Mouse (Mus musculus) cerebellum, adult 9-11 months (tissue): ENCODE data around the gene Cyp11a1.

Source experiments
- DNase-seq: peaks from one replicate; pipeline ENCODE4 v3.0.0; 2022

Cyp11a1 gene

DNA sequence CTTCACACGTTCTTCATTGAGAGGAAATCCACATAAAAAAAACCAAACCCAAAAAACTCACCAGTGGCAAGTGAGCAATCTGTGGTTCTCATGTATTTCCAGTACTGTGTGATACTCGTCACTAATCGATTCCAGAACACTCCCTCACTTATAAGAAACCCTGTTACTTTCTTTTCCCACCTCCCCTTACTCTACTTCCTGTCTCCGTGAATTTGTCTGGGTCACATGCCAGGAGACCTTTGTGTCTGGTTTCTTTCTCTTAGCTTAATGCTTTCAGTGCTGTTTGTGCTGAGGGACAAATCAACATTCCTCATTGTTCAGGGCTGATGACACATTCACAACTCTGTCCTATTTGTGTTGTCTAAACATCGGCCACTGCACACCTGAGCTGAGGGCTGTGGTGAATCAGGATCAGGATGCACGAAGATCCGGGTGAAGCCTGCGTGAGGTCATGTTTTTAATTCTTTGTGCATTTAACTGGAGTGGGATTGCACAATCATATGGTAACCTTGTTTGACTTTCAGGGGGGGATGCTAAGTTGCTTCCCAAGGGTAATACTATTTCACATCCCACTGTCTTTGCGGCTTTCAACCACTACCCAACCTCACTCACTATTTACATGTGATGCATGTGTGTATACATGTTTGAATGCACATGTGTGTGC lies 33.3 kb upstream of the Cyp11a1 start:
- no peak for DNase-seq

DNA sequence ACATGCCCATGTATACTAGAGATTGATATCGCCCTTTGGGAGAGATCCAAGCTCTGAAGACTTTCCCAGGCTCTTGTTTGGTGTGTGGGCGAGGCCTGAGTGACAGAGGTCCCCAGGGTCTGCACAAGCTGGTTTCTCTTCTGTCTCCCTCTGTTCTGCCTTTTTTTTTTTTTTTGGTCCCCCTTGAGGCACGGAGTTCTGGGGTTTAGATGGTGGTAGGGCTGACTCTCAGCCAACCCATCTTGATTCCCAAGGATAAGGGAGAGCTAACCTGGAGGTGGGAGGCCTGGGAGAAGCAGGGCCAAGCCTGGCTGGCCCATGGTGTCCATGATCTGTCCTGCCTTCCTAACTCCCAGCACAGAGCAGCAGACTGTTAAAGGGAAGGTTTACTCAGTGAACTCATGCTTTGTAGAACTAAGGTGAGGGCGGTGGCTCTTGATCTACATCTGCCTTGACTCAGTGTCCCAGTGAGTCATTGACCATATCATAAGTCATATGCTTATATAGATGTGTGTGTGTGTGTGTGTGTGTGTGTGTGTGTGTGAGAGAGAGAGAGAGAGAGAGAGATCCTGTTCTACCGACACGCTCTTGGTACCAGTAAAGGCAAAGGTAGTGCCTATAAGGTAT lies 32.7 kb upstream of the Cyp11a1 start:
- no peak for DNase-seq

DNA sequence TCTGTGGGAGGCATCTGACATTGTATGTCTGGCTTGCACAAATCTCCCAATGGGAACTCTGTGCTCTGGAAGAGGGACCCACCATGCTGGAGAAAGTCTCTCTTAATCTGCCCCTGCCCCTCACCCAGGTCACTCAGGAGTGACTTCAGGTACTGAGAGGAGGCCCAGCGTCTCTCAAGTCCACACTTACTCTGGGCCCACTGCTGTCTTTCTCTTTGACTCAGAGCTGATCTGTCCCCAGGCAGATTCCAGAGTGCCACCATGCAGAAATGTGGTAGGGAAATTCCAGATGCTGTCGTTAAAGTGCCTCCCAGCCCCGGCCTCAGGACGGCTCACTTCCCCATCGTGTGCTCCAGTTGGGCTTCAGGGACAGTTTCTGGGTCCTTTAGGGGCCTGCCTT lies 32.0 kb upstream of the Cyp11a1 start:
- DNase-seq, result no peak

DNA sequence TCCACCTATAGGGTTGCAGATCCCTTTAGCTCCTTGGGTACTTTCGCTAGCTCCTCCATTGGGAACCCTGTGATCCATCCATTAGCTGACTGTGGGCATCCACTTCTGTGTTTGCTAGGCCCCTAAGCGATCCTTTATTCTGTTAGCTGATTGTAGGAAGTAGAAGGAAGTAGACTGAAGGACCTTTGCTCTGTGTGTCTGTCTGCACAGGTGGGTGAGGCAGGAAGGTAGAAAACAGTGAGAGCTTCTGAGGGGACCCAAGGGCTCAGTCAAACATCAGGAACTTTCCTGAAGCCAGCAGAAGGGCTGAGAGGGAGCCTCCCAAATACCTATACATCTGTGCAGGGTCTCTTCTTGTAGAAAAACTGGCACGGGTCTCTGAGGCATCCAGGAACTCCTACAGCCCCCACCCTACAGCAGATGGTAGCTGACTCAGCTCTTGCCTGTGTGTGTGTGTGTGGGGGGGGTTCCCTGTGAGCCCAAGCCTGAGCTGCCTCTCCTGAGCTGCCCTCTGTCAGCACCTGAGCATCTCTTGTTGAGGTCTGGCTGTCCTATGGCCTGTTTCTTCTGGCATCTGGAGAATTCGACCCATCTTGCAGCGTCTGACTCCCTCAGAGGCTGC lies 30.9 kb upstream of the Cyp11a1 start:
- DNase-seq, result no peak

DNA sequence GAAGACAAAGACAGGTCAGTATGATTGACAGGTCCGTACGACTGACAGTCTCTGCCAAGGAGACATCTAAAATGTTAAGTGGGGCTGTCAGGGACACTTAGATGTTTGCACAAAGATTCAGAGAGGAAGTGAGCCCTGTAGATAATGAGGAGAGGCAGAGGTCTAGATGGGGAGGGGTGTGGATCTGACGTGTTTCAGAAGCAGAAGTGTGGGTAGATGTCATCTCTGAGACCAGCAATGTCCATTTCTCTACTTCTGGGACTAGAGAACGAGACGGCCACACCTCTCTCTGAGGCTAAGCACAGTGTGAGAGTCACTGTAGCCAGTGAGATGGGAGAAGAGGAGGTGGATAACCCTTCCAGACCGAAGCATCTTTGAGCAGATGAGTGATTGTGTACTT lies 28.2 kb upstream of the Cyp11a1 start:
- no peak for DNase-seq

DNA sequence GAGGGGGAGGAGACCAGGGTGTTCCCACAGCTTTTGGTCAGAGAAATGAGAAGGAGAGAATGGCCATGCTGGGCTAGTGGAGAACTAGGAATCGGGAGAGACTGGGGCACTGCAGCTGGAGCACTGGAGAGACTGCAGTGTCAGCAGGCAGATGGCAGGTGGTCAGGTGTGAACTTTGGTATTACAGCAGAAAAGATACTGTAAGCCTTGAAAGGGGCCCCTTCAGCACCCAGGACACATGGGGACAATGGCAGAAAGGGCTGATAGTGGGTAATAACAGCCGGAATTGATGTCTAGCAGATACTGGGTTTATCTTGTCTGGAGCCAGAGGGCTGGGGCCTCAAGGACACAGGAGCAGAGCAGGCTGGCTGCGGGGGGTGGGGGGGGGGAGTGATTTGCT lies 27.4 kb upstream of the Cyp11a1 start:
- DNase-seq, result no peak

DNA sequence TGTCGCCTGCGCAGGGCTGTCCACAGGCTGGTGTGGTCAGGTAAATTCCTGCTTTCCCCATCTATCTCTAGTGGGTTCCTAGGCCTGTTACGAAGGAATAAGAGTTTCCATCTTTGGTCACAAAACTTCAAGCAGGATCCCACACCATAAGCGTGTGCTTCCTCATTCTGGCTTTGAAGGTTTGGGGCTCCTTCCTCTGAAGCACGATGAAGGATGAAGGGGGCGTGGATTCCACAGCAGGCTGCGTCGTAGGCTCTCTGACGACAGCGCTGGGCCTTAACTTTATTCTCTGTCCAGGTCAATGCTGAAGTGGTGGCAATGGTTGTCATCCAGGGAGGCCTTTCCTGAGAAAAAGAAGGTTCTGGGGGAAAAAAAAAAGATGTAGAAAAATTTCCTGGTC lies 25.6 kb upstream of the Cyp11a1 start:
- no peak for DNase-seq

DNA sequence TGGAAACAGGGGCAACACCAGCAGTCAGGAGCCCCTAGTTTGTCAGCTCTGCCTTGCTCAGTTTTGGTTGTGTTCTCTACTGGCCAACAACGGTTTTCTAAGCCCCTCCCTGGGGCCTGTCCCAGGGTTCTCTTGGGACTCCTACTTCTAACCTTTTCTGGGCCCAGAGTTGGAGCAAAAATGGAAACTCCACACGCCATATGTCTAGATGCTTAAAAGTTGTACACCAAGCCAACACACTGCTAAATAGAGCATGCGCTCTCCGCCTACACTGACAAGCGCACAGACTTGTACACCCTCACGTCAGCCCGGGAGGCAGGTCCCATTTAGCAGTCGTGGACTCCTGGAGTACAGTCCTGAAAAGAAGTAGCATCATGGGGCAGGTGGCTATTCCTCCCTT lies 20.9 kb upstream of the Cyp11a1 start:
- DNase-seq, result no peak

DNA sequence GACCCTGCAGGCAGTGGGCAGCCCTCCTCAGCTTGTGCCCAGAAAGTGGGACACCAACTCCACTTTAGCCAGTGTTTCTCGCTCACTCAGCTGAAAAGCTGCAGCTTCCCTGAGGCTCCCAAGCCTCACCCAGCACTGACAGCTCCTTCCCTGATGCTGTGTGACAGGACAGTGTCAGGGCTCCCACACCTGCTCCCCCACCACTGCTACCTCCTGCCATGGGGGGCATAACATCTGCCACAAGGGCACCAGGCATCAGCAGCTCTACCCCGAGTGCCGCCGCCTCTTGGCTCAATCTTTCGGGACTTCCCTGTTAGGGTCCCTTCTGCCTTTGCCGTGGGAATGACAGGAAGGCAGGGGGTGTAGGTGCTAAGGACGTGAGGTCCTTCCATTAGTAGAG lies 19.9 kb upstream of the Cyp11a1 start:
- no peak for DNase-seq

DNA sequence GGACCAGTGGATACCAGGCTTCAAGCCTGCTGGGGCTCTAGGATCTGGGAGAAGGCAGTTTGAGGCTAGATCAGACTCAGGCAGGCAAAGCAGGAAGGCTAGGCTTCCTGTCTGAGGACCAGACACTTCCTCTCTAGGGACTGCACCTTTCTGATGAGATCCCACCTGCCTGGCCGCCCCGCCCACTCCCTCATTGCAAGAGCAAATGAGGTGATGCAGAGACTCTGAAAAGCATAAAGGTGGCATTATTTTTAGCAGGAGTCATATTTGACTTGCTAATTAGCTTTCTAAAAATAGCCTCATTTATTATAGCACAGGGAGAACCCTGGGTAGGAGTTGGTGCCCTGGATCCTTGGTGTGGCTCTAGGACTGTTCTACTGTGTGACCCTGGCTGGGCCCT lies 18.1 kb upstream of the Cyp11a1 start:
- DNase-seq, result no peak

DNA sequence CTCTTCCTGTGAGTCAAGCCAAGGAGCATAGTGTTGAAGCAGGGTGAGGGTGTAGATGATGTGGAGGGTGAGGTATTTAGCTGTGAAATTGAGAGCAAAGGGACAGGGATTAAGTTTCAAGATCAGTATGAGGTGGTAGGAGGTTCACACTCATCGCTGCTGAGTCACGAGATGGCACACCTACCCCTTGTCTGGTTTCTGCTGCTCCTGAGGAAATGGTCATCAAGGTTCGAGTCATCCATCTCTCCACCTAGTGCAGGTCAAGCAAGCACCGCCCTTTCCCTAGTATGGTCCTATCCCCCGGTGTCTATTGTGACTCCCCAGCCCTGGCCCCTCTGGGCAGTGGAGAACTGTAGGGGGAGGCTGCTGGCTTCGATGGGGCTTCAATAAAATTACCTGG lies 16.9 kb upstream of the Cyp11a1 start:
- DNase-seq, result no peak

DNA sequence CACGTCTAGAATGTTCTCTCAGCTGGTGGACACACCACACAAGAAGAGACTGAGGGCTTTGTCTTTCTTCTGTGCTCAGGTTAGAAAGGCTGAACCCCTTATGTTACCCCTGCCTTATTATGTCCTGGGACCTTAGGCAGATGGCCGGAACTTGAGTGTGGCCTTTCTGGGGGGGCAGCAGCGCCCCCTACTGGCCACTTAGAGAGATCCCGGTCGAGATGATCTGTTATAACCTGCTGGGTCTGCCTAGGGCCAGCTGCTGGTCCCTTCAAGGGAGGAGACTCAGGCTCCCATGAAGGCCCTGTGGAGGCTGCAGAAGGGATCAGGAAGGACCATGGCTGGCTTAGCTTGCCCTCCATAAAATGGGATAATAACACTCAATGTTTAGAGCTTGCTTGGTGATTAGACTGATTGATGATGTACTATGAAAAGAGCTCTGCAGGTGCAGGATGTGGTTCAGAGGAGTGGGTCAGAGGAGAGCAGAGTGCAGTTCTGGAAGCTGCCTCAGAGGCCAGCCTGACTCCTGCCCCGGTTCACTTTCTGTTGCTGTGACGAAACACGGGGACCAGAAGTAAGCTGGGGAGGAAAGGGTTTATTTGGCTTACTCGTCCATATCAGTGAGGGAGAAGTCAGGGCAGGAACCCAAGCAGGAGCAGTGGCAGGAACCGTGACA lies 15.6 kb upstream of the Cyp11a1 start:
- DNase-seq, result peak; percentile 59

DNA sequence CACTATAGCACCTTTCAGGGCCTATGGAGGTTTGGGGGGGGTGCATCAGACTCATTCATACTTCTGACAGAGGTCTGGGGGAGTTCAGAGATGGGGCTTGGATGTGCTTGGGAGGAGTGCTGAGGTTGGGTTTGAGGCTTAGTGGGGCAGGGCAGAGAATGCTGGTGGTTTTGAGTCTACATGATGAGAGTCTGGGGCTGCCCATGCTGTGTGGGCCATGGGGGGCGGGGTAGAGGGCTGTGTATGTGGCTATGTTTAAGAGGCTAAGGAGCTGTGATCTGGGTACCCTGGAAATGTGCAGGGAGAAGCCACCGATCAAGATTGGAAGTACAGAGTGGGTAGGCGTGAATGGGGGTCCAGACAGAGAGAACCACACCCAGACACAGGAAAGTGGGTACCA lies 14.2 kb upstream of the Cyp11a1 start:
- DNase-seq, result no peak

DNA sequence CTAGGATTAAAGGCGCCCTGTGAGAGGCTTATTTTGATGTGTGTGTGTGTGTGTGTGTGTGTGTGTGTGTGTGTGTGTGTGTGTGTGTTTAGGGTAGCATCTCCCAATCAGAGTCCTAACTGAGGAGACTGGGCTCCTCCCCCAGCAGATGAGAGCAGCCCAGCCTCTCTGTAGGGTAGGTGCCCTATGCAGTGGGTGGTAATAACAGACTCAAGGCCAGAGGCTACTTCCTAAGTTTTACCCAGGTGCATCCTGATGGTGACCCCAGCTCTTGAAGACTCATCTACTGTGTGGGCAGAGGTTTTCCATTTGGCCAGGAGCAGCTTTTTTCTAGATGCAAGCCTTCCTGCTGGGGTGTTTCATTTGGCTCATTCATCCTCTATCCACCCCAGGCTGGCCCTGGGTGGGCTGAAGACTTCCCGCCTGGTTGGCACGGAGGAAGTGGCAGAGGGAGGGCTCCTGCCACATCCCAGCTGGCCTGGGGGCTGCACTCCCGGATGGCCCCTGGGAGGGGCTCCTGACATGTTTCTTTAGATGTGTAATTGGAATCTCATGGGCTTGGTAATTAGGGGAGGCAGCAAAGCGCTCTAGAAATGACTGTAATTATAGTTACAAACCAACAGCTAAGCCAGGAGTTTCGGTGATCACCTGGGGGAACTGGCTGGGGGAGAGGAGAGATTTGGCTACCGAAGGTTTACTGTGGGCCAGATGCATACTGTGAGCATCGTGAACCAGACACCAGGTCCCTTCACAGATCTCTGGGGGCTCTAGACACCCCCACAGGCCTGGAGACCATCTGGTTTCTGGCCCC lies 13.2 kb upstream of the Cyp11a1 start:
- DNase-seq, result no peak

DNA sequence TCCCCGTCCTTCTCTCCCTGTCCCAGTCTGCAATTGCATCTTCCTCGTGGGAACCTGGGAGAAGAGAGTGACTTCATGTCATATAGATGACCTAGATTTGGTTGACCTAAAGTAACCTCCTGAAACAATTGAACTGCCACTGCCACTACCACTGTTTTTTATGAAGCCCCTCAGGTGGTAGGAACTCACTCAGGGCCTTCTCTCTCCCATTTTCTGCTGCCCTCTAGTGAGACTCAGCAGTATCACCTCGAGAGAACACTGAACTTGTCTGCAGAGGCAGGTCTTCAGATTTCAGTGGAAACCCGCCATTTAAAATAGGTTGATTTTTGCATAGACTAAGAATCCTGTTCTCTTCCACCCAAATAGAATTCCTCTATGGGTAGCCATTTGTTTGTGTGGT lies 10.9 kb upstream of the Cyp11a1 start:
- DNase-seq, result no peak

DNA sequence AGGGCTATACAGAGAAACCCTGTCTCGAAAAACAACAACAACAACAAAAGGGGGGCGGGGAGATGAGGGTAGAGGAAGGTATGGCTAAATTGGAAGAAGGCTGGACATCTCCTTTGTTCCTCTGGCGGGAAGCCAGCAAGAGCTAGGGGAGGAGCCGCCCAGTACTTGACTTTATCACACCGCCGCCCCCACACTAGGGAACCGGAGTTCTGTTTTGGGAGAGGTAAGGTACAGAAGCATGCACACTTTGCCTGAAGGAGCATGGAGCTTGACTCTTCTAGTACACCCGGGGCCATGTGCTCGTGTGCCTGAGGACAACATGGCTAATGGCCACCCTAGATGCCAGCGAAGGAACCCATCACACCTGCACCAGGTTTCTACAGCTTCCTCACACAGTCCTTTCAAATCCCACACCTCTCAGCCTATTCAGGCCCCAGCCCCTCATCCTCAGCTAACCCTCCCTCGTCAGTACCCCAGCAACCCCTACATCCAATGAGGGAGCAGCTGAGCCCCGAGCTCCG lies 8.6 kb upstream of the Cyp11a1 start:
- DNase-seq, result no peak

DNA sequence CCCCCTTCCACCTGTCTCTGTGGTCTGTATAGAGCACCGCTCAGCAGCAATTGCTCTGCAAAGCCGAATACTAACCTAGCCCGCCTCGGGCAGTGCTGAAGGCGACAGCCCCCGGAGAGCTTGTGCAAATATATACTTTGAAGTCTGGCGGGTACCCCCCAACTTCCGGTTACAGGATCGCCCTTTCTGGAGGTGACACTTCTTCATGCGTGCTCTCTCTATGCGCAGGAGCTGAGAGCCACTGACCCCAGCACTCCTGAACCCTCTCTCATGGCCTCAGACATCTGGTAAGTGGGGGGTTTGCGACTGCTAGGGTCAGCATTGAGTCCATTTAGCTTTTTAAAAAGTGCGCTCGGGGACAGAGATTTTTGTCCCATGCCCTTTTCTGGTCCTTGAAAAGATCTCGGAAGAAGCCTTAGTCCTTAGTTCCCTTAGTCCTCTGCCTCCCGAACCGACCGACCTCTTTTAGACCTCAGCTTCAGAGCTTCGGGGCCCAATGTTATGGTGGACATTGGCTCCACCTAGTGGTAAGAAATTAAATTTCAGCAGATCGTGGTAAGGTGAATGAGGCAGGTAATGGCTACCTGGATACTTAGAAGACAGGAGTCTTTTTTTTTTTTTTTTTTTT lies 8.1 kb upstream of the Cyp11a1 start:
- DNase-seq, result peak; percentile 88

DNA sequence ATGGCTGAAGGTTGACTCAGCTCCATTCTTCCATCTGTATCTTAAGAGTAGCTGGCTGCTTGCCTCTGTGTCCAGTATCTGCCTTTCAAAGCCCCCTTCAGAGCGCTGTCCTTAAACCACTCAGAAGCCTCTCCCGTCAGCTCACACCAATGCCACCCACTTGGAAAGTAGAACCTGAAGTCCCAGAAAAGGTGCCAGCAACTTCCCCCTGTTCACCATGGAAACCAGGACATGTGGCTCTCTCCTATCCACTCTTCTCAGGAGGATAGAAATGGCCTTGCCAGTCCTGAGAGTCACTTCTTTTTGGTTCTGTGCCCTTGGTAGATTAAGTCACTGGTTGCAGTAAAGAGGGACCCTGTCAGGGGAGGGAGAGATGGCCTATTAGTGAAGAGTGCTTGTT lies 7.5 kb upstream of the Cyp11a1 start:
- DNase-seq, result no peak

DNA sequence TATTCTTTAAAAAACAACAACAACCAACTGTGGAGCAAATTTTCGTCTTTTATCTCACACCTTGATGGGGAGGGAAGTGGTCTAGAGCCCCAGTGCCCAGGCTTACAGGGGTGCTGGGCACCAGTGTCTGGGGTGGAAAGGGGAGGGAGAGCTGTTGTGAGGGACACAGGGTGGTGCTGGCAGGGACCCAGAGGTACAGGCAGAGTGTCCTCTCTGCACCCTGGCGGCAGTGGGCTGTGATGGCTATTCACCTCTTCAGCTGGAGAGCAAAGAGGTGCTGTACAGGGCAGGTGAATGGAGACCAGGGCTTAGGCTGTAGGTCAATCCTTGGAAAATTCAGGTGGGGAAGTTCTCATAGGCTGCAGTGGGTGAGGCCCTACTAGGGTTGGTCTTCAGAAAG lies 6.5 kb upstream of the Cyp11a1 start:
- DNase-seq, result peak; percentile 51

DNA sequence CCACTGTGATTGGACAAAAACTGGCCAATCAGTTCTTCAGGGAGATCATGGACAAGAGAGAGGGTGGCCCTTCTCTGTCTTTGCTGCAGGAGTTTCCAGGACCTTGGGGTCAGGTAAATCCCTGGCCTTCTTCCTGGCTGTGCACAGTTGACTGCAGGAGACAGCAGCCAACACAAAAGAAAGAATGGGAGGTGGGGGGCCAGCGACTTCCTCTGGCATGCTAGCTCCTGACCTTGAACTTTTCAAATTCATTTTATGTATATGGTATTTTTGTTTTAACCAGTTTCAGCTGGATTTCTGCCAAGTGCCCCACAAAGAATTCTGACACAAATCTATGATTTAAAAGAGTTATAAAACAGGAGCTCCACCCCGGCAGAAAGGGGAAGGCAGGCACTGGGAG lies 2.9 kb upstream of the Cyp11a1 start:
- no peak for DNase-seq

DNA sequence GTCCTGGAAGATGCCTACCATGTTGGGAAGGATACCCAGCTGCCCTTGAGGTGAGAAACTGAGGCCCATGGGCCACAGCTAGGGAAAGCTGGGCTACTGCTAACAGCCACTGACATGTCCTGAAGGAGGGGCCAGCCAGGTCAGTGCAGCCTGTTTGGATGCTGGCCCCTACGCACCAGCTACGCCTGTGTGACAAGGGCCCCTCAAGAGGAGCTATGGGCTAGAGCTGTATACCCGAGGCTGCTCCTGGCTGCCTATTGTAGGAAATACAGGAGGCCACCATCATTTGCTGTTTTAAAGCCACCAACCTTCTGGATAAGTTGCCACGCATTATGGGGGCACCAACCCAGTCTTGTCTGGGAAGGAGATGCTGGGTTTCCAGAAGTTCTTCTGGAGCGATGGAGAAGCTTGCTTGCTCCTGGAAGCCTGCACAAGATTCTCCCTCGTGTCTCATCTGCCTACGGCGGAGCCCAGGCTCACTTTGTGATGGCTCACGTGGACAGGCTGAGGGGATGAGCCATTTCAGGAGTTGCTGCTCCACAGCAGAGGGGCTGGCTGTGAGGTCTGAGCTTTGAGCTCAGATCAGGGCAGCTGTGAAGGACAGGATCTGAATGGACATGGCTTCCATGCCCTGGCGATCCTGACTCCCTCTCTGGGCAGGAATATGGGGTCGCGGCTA lies 2.3 kb downstream of the Cyp11a1 start:
- no peak for DNase-seq

DNA sequence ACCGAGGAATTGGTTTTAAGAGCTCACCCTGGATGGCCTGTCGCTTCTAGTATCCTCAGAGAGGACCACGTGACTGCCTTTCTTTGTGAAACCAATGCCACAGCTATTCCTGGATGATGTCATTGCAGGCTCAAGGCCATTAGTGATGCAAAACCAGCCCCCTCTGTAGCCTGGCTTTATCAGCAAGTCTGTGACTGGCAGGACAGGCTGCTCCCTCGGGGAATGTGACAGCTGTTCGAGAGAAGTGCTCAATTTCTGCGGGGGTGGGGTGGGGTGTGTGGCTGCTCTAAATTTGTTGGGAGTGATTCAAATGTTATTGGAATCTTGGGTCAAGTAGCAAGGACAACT lies 2.8 kb downstream of the Cyp11a1 start:
- no peak for DNase-seq
